In the genomic region with DNA sequence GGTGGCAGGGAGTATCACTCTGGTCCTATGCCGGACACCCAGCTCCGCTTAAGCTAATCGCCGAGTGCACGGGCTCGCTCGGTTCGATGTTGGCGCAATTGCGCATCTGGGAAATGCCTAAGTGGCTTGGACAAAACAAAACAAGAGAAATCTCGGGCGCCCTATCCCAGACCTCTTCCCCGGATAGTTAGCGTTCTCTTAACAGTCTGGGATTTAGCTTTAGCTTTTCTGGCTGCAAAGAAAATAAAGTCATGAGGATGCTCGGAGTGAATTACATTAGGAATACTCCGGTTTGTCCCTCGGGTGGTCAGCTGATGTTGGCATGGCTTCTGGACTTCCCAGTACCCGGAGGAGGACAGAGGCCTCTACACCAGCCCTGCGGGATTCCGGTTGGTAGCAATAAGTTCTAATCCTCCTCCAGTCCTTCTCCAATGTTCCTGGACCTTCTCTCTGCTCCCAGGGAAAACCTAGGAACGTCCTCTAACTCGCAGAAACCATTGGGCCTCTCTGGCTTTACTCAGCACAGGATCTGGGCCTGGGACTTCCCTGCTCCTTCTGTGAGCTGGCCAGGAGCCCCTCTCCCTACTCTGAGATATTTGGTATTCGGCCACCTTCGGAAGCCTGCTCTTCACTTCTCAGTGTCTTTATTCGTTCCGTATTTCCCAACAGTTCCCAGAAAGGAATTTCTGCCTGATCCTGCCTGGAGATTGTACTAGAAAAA, we compare ENCODE assay signal across 11 mouse cellular contexts. TPM values are rescaled to one million over a fixed set of nuclear protein-coding genes. Genes with fewer than 3 reads are reported as not detected.
A peak's percentile ranks its signal among the peaks of the same experiment; 100 is the strongest.
DNase-seq lines count a peak whose midpoint lies in the region; ATAC-seq and TF ChIP-seq lines count a peak whose summit lies in the region.
"Had no signal": no experiment of that assay in that cellular context is flagged by ENCODE, and none has a peak within 500 bp of the region (broad histone marks: within the 10 kb centered on the region; RNA-seq: fewer than 3 reads in every experiment).

No protein-coding gene starts in this region.

- peak overlapping the region; percentile 74 for H3K4me2 ChIP-seq in heart, postnatal 0 days (ENCODE audit: low read depth, low read length)
- H3K4me2 ChIP-seq in limb, embryonic 14.5 days (replicated peaks; ENCODE audit: low read depth, low read length, severe bottlenecking) = peak overlapping the region; percentile 42; the same call in 1 of the 2 replicates
- H3K4me2 ChIP-seq: liver, embryonic 13.5 days had no signal

- peak overlapping the region; percentile 98 for H3K9ac ChIP-seq in heart, postnatal 0 days (replicated peaks; ENCODE audit: low read depth, low read length)
- H3K9ac ChIP-seq in limb, embryonic 14.5 days (ENCODE audit: low read depth, low read length, severe bottlenecking) = no peak overlapping the region
- H3K9ac ChIP-seq: liver, embryonic 13.5 days had no signal

- DNase-seq in gastrocnemius, adult 2 months = no peak
- no peak for DNase-seq in gastrocnemius, adult 8-10 months (ENCODE audit: low spot score in 2 of 2)
- DNase-seq in heart, postnatal 0 days (ENCODE audit: low spot score) = peak; percentile 12
- no peak for DNase-seq in limb, embryonic 14.5 days (ENCODE audit: low spot score)
- no peak for DNase-seq in yolk sac, embryonic 10.5 days (ENCODE audit: low spot score)
- no peak for DNase-seq in kidney, postnatal 25 days
- DNase-seq in spleen, adult 18-20 months = no peak
- DNase-seq: cerebellum, postnatal 25 days; liver, embryonic 13.5 days had no signal

- no peak for ATAC-seq in heart, postnatal 0 days (ENCODE audit: insufficient read depth, low read depth)
- no peak for ATAC-seq in limb, embryonic 14.5 days (ENCODE audit: low FRiP score, low read depth)

- no peak for TF ChIP-seq CTCF in gastrocnemius, adult 2 months (IDR thresholded peaks at IDR 0.05)
- no peak for TF ChIP-seq CTCF in E14TG2a.4 (conservative IDR thresholded peaks at IDR 0.05; ENCODE audit: low read length)
- no peak for TF ChIP-seq CTCF in heart, postnatal 0 days (IDR thresholded peaks at IDR 0.05; ENCODE audit: low read depth)

- H3K27me3 ChIP-seq in E14TG2a.4 (ENCODE audit: insufficient read depth, low read length) = peaks cover 86% of the 10 kb centered on the region
- H3K27me3 ChIP-seq in heart, postnatal 0 days (ENCODE audit: control insufficient read depth, insufficient read depth, low read length) = peaks cover 73% of the 10 kb centered on the region
- H3K27me3 ChIP-seq in limb, embryonic 14.5 days (ENCODE audit: control insufficient read depth, insufficient read depth, low read length) = peaks cover 99% of the 10 kb centered on the region

- no peaks in the 10 kb centered on the region for H3K9me3 ChIP-seq in E14TG2a.4 (ENCODE audit: low read length)
- H3K9me3 ChIP-seq in heart, postnatal 0 days (replicated peaks; ENCODE audit: control insufficient read depth, low read length) = no peaks in the 10 kb centered on the region
- no peaks in the 10 kb centered on the region for H3K9me3 ChIP-seq in limb, embryonic 14.5 days (ENCODE audit: control insufficient read depth, low read length)
- H3K9me3 ChIP-seq: liver, embryonic 13.5 days had no signal

- 6% methylated on average over 26 of the region's 26 CpGs for WGBS in heart, postnatal 0 days
- 2% methylated on average over 26 of the region's 26 CpGs for WGBS in limb, embryonic 14.5 days

- no peak for TF ChIP-seq POLR2A in limb, embryonic 14.5 days (IDR thresholded peaks at IDR 0.05; ENCODE audit: borderline replicate concordance, extremely low read depth, insufficient read depth, insufficient read length)

- no peaks in the 10 kb centered on the region for H3K36me3 ChIP-seq in E14TG2a.4 (ENCODE audit: insufficient read depth, low read length)
- H3K36me3 ChIP-seq in heart, postnatal 0 days (replicated peaks; ENCODE audit: control insufficient read depth, insufficient read depth, low read length) = peaks cover 19% of the 10 kb centered on the region; the same call in 1 of the 2 replicates
- H3K36me3 ChIP-seq in limb, embryonic 14.5 days (ENCODE audit: control insufficient read depth, insufficient read depth, low read length) = no peaks in the 10 kb centered on the region
- H3K36me3 ChIP-seq: liver, embryonic 13.5 days had no signal

- no peak overlapping the region for H3K27ac ChIP-seq in gastrocnemius, adult 2 months
- H3K27ac ChIP-seq in heart, postnatal 0 days (ENCODE audit: low read depth) = peak overlapping the region; percentile 94
- no peak overlapping the region for H3K27ac ChIP-seq in limb, embryonic 14.5 days (replicated peaks; ENCODE audit: low read depth, low read length)
- H3K27ac ChIP-seq: liver, embryonic 13.5 days had no signal

- no peak for TF ChIP-seq EP300 in heart, postnatal 0 days (IDR thresholded peaks at IDR 0.05; ENCODE audit: low read depth)

- intact Hi-C loops in gastrocnemius, adult 2 months (cut with DNase I) = no loop called here

- H3K4me1 ChIP-seq in E14TG2a.4 (replicated peaks; ENCODE audit: low read depth, low read length) = peaks cover 72% of the 10 kb centered on the region
- H3K4me1 ChIP-seq in heart, postnatal 0 days (ENCODE audit: control insufficient read depth, insufficient read depth) = peaks cover 15% of the 10 kb centered on the region; the same call in 1 of the 2 replicates
- peaks cover 6% of the 10 kb centered on the region; the same call in 1 of the 2 replicates for H3K4me1 ChIP-seq in limb, embryonic 14.5 days (ENCODE audit: control insufficient read depth, insufficient read depth, low read length)

- H3K4me3 ChIP-seq in gastrocnemius, adult 2 months = peak overlapping the region; percentile 35
- H3K4me3 ChIP-seq in E14TG2a.4 (replicated peaks; ENCODE audit: low read length) = peak overlapping the region; percentile 69
- H3K4me3 ChIP-seq in heart, postnatal 0 days (ENCODE audit: low read depth, low read length) = peak overlapping the region; percentile 79
- peak overlapping the region; percentile 30 for H3K4me3 ChIP-seq in limb, embryonic 14.5 days (replicated peaks; ENCODE audit: low read length)

RNA-seq across cellular contexts. Expression of gene Nkx2-5, which starts 4.9 kb away (rescaled TPM):
- total RNA-seq in gastrocnemius, adult 2 months (2021) = not detected
- total RNA-seq in gastrocnemius, adult 8-10 months (2022) = not detected
- total RNA-seq in heart, postnatal 0 days (2014; rRNA removed; ENCODE audit: low replicate concordance) = 284 and 346 TPM in 2 replicates
- 139 and 155 TPM in 2 replicates for polyA plus RNA-seq in heart, postnatal 0 days (2015; fragmentation: Nextera tagmentation; extraction: Ambion mirVana)
- polyA plus RNA-seq in limb, embryonic 14.5 days (2012; rRNA removed) = 0.06 and 0.15 TPM in 2 replicates
- polyA plus RNA-seq in limb, embryonic 14.5 days (2014; fragmentation: Nextera tagmentation; extraction: Ambion mirVana) = not detected in 2 replicates
- polyA plus RNA-seq: gonadal fat pad, adult 2 months; liver, embryonic 13.5 days had no signal

RNA-seq across cellular contexts. Expression of gene Bnip1, which starts 59.0 kb away (rescaled TPM):
- total RNA-seq in gastrocnemius, adult 2 months (2021) = 10 to 100 TPM; 27.3 to 30.3 TPM
- 10 to 100 TPM; 21.9 to 33.2 (median 30.4) TPM for total RNA-seq in gastrocnemius, adult 8-10 months (2022)
- 45.6 and 58.6 TPM in 2 replicates for total RNA-seq in heart, postnatal 0 days (2014; rRNA removed; ENCODE audit: low replicate concordance)
- polyA plus RNA-seq in heart, postnatal 0 days (2015; fragmentation: Nextera tagmentation; extraction: Ambion mirVana) = 50.5 and 50.9 TPM in 2 replicates
- 45.6 and 48.7 TPM in 2 replicates for polyA plus RNA-seq in limb, embryonic 14.5 days (2012; rRNA removed)
- polyA plus RNA-seq in limb, embryonic 14.5 days (2014; fragmentation: Nextera tagmentation; extraction: Ambion mirVana) = 49.3 and 49.4 TPM in 2 replicates

Comparison
In these comparisons a context has a peak if more than half of its experiments do, and no peak if none do; other contexts are left out.
1. RNA of gene Nkx2-5, which starts 4.9 kb away (total RNA-seq): 284 to 346 TPM in heart, postnatal 0 days; not detected in gastrocnemius, adult 2 months and not detected in gastrocnemius, adult 8-10 months; every median in the first group is over 100 times any median in the second.
2. Peak in every context shown above with its lines, with median percentiles within 50 percentile points of each other: H3K4me3 ChIP-seq.